Mouse (Mus musculus) Patski (cell line): ENCODE data around the gene Lmbrd2. TPM values are rescaled to one million over a fixed set of nuclear protein-coding genes. Genes with fewer than 3 reads are reported as not detected.
"Not testable (repeated sequence)": the region's sequence is repeated elsewhere in the genome, so short reads cannot be mapped to it uniquely, and the experiment has no call there.

ENCODE experiments used
- ATAC-seq: fragments of 100-300 bp; one replicate; pipeline ENCODE4 v1.8.0; 2021
- CTCF ChIA-PET: fragments of 350-600 bp; sonication (Branson Sonifier 250); formaldehyde crosslinking; loops from one replicate; lab custom pipeline; 2022; ENCODE audit warnings: inconsistent platforms; lab: Charles Lee
- POLR2A ChIA-PET: fragments of 350-600 bp; sonication (Branson Sonifier 250); formaldehyde crosslinking; loops from one replicate; lab custom pipeline; 2022; ENCODE audit warnings: antibody characterized with exemption, inconsistent platforms; lab: Charles Lee
- DNase-seq: peaks from one replicate; pipeline ENCODE4 v3.0.0-alpha.2; 2011; ENCODE audit warnings: low read depth, low spot score
- H3K27me3 ChIP-seq: fragments of 371-371 bp; one replicate; pipeline ENCODE4 v1.5.1; 2021
- CTCF ChIP-seq: fragments of 100-300 bp; IDR thresholded peaks from one replicate; pipeline ENCODE4 v1.5.1; 2021
- in situ Hi-C: fragments of 300-500 bp; cut with MboI; formaldehyde crosslinking; loops from 3 replicates; pipeline ENCODE4 v1.11.1; 2018; ENCODE audit warnings: low pct_unique_long_range_greater_than_20kb, mixed read lengths
- polyA plus RNA-seq: library from polyadenylated mRNA; unstranded; gene quantifications from one replicate; pipeline ENCODE4 v1.2.3, GENCODE M21; 2021

Lmbrd2 gene
- polyA plus RNA-seq, 1 experiment from 2014 or later, result 23.2 TPM

DNA sequence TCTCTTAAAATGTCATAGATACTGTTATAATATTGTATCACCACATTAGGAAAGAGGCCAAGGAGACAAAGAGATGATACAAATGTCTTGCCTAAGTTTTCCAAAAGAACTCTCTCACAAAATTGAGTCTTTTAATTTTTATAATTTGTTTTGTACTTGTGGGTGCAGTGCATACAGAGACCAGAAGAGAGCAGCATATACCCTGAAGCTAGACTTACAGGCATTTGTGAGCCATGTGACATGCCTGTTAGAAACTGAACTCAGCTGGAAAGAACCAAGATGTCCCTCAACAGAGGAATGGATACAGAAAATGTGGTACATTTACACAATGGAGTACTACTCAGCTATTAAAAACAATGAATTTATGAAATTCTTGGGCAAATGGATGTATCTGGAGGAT is 52.3 kb downstream of the Lmbrd2 start:
- CTCF ChIA-PET, DNase-seq, ATAC-seq, H3K27me3 ChIP-seq, POLR2A ChIA-PET: not testable (repeated sequence)
- in situ Hi-C loops, result loop anchor here (25.0 kb wide), 1 partner anchor 1245 kb away; no protein-coding TSS in a partner anchor
- TF ChIP-seq CTCF, result peak; percentile 34

GRCm38 (mm10) chr15:9198421-9198820 is 58.1 kb downstream of the Lmbrd2 start:
- ATAC-seq (no peak), DNase-seq (no peak)
- in situ Hi-C loops, result loop anchor here (25.0 kb wide), 1 partner anchor 1239 kb away; no protein-coding TSS in a partner anchor
- POLR2A ChIA-PET, result no interaction called here
- TF ChIP-seq CTCF, result no peak
- no peaks in the 10 kb centered on the region for H3K27me3 ChIP-seq
- CTCF ChIA-PET, result no interaction called here

DNA sequence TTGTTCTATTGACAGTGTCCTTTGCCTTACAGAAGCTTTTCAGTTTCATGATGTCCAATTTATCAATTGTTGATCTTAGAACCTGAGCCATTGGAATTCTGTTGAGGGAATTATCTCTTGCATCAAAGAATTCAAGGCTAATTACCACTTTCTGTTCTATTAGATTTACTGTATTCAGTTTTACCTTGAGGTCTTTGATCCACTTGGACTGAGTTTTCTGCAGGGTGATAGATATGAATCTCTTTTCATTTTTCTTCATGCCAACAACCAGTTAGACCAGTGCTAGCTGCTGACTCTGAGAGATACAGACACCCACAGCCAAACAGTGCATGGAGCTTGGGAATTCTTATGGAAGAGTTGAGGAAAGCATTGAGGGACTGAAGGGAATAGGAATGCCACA is 71.5 kb downstream of the Lmbrd2 start:
- CTCF ChIA-PET, result no interaction called here

DNA sequence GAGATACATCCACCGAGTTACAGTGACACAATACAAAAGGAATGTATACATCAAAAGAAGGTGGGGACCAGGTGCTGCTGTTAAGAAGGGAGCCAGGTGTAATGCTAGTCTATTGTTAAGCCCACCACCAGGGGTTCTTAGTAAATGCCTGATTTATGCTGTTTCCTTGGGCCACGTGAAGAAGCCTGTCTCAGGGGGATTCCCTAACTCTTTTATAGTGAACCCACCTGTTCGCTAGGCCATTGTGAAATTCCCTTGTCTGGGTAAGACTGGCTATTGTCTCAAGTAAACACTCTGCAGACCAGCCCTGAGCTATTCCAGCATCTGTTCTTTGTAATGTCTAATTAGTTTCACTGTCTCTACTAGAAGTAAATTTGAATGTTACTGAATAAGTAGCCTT is 72.7 kb downstream of the Lmbrd2 start:
- ATAC-seq, in situ Hi-C loops: not testable (repeated sequence)

More for the DNA sequence above, 71.5 kb downstream of the Lmbrd2 start:
- POLR2A ChIA-PET, result no interaction called here
- no peaks in the 10 kb centered on the region for H3K27me3 ChIP-seq
- TF ChIP-seq CTCF, result no peak
- in situ Hi-C loops, result no loop called here
- DNase-seq (no peak), ATAC-seq (no peak)

GRCm38 (mm10) chr15:9213431-9213830 is 73.1 kb downstream of the Lmbrd2 start:
- not testable (repeated sequence) for ATAC-seq

More for the DNA sequence above, 72.7 kb downstream of the Lmbrd2 start:
- CTCF ChIA-PET, DNase-seq, POLR2A ChIA-PET, H3K27me3 ChIP-seq: not testable (repeated sequence)

GRCm38 (mm10) chr15:9216446-9216845 is 76.1 kb downstream of the Lmbrd2 start:
- no peaks in the 10 kb centered on the region for H3K27me3 ChIP-seq
- no peak for DNase-seq
- ChIA-PET POLR2A (no interaction called here), CTCF (no interaction called here)
- no peak for TF ChIP-seq CTCF
- no peak for ATAC-seq
- in situ Hi-C loops, result no loop called here

More at GRCm38 (mm10) chr15:9213431-9213830, 73.1 kb downstream of the Lmbrd2 start:
- in situ Hi-C loops, DNase-seq, H3K27me3 ChIP-seq, CTCF ChIA-PET, POLR2A ChIA-PET: not testable (repeated sequence)

GRCm38 (mm10) chr15:9230917-9231316 is 90.6 kb downstream of the Lmbrd2 start:
- POLR2A ChIA-PET, in situ Hi-C loops, DNase-seq, CTCF ChIA-PET, ATAC-seq: not testable (repeated sequence)
- H3K27me3 ChIP-seq, result peaks cover 21% of the 10 kb centered on the region

DNA sequence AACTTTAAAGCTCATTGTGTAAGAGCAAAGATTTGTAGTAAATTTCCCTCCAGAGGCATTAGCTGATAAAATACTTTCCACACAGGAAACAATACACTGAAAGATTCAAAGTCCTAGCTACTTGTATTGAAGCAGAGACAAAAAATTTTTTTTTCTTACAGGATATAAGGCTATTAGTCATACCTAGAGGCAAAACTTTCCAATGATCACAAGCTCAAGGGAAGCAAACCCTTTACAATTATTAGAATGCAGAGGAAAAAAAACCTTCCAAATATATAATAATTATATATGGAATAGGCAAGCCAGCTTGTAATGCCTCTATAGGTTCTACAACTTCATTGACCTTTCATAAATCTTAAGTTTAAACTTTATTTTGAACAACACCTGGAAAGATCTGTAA is 106.0 kb downstream of the Lmbrd2 start:
- ChIA-PET POLR2A (no interaction called here), CTCF (no interaction called here)
- peaks cover 21% of the 10 kb centered on the region for H3K27me3 ChIP-seq
- no peak for DNase-seq
- no peak for TF ChIP-seq CTCF
- no peak for ATAC-seq
- in situ Hi-C loops, result no loop called here

Other genes starting within 250 kb of the Lmbrd2 start
- gene Ranbp3l, start 172.6 kb upstream of the Lmbrd2 start, polyA plus RNA-seq, result 7.7 TPM
- gene Nadk2, start 69.3 kb upstream of the Lmbrd2 start, polyA plus RNA-seq, result 35.9 TPM
- 11.6 TPM for gene Skp2, start 14.9 kb downstream of the Lmbrd2 start, polyA plus RNA-seq
- gene Ugt3a1, start 136.3 kb downstream of the Lmbrd2 start, polyA plus RNA-seq, result not detected
- gene Ugt3a2, start 195.0 kb downstream of the Lmbrd2 start, polyA plus RNA-seq, result not detected